Mouse (Mus musculus) kidney, postnatal 10 days (tissue): ENCODE data around the gene Idh2.

Experiments used
- DNase-seq: peaks from one replicate; pipeline ENCODE4 v3.0.0; 2021; ENCODE audit warnings: mixed read lengths

Gene Idh2

DNA sequence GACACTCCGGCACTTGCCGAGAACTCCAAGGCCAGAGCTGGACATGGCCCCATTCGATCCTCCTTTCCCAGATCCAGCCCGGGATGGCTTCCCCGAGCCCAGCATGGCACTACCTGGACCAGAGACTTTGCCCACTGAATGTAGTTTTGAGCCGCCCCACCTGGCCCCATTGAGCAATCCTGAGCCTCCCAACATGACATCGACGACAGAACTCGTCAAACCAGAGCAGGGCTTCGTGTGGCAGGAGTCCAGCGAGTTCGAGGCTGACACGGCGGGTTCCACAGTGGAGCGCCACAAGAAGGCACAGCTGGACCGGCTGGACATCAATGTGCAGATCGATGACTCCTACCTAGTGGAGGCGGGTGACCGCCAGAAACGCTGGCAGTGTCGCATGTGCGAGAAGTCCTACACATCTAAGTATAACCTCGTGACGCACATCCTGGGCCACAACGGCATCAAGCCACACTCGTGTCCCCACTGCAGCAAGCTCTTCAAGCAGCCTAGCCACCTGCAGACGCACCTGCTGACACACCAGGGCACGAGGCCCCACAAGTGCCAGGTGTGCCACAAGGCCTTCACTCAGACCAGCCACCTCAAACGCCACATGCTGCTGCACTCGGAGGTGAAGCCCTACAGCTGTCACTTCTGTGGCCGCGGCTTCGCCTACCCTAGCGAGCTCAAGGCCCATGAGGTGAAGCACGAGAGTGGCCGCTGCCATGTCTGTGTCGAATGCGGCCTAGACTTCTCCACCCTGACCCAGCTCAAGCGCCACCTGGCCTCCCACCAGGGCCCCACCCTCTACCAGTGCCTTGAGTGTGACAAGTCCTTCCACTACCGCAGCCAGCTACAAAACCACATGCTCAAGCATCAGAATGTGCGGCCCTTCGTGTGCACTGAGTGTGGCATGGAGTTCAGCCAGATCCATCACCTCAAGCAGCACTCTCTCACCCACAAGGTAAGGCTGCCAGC lies 33.3 kb downstream of the Idh2 start:
- no peak for DNase-seq

DNA sequence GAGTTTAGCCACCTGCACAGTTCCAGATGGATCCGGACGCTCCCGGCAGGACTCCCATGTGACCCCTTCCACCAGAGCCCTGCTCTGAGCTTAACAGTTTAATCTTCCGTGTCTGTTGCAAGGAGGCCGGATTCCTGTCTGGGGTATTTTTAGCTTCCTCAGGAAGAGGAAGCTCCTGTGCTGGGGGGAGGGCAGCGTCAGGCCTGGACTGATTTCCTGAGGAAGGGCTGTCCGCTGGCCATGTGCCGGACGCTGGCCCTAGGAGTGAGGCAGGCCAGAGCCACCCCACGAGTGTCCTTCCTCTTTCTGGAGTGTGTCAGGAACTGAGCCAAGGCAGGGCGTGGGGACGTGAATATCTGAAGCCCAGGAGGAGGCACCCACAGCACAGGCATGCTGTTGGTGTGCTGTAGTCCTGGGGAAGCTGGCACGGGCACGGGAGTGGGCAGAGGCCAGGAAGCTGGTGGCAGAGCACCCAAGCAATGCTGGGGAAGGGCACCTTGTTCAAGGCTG lies 36.3 kb downstream of the Idh2 start:
- DNase-seq: peak; percentile 93

DNA sequence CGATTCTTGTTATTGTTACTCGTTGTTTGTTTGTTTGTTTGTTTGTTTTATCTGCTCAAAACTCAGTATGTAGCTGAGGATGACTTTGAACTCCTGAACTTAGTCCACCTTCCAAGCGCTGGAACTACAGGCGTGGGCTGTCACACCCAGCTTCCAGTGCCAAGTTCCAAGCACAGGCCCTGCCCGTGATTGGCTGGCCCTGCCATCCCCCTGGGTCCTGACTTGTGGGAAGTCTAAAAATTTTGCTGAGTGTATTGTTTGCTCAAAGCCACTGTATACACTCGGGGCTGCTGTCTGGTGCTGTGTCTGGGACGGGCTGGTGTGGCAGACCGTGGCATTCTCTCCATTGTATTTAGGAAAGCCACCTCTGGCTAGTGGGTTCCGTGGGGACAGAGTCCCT lies 37.4 kb downstream of the Idh2 start:
- peak; percentile 62 for DNase-seq

DNA sequence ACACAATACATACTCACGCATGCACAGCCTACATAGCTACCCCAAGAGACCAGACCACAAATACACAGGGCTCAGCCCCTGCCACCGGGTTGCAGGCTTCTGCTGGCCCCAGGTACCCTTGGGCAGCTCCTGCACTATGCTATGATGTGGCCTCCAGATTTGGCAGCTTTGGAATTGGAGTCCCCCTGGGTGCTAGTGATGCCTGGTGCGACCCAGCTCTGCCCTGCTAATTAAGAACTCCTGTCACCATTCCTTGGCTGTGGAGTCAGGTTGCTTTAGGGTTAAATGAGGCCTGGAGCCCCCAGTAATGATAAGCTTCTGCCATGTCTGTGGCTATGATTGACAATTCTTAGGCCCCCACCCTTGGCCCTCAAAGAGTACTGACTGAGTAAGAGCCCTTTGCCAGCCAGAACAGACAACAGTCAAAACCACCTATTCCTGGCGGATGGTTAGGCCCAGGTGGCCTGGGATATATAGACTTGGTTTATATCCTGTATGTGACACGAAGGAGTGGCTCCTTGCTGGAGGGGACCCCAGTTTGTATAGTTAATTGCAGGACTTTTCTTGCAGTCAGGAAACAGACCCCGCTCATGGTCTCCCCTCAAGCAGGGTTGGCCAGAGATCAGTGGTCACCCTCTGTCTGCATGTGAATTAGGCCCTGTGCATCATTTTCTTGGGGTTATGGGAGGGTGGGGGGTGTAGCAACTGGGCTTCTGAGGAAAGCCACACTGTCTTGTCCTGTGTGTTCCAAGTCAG lies 38.1 kb downstream of the Idh2 start:
- DNase-seq: no peak

DNA sequence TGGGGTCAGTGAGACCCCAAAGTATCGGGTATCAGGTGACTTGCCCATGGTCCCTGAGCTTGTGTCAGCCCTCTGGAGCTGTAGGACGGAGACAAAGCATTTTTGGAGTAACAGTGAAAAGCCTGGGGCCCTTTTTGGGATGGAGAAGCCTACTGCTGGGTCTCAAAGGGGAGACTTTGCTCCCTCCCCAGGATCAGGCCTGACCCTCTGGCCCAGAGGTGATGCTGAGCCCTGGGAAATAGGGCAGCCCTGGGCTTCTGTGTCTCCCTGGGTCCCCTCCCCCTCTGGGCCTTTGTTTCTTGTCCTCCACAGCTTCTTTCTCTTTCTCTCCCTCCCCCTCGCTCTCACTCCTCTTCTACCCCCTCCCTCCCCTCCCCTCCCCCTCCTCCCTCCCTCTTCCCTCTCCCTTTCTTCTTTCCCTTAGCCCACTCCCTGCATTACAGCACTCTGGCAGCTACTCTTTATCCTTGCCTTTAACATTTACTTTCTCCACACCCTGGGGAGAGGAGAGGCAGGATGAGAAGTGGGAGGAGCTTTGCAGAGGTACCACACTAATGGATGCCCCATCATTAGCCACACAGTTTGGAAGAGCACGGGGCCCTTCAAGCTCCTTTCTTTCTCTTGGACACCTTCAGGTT lies 39.1 kb downstream of the Idh2 start:
- DNase-seq: no peak

DNA sequence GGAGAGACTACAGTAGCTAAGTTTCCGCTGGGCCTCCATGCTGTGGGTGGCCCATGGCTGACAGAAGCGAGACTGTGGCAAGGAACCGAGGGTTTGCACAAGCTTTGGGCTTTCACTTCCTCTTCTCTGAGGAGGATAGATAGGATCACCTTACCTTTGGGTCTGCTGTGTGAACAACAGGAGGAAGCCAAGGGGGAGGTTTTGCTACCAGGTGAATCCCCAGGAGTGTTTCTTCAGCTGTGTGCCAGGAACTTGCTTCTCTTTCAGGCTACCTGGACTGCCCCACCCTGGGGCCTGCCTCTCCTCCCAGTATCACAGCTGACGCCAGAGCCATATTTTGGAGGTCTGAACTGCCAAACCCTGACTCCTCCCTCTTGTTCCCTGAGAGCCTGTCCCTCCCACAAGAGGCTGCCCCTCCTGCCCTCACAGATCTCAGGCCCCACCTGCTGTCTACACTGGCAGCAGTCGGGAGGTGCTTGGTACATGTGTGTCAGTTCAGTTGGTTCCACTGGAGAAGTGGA lies 40.2 kb downstream of the Idh2 start:
- peak; percentile 56 for DNase-seq

DNA sequence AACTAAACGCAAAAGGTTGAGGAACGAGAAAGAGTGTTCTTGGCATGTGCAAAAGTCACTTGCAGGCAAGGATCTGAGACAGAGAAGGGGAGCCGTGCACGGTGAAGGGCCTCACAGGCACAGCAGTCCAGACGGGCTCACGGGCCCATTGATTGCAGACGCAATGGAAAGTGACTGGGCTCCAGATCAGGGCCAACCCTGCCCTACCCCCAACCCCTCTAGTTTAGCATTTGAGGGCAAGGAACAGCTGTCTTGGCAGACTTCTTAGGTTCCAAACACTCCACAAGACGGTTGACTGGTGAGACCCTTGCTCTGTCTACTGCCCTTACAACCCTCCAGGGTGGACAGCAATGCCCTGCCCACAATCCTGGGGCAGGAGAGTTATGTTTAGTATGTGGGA lies 41.7 kb downstream of the Idh2 start:
- peak; percentile 54 for DNase-seq

DNA sequence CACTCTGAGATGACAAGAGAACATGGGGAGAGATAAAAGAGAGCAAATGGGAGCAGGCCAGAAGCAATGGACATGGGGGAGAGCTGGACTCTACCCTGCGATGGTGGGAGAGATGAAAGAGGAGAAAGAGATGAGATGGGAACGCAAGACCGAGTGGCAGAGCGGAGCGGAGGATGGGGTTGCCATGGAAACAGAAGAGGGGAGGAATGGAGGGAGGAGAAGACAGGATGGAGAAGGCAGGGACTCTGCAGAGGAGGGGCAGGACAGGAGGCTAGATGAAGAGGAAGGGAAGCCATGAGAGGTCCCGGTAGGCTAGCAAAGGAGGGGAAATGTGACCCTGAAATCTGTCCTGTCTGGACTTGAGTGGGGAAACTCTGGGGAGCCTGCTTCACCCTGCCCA lies 42.9 kb downstream of the Idh2 start:
- no peak for DNase-seq

DNA sequence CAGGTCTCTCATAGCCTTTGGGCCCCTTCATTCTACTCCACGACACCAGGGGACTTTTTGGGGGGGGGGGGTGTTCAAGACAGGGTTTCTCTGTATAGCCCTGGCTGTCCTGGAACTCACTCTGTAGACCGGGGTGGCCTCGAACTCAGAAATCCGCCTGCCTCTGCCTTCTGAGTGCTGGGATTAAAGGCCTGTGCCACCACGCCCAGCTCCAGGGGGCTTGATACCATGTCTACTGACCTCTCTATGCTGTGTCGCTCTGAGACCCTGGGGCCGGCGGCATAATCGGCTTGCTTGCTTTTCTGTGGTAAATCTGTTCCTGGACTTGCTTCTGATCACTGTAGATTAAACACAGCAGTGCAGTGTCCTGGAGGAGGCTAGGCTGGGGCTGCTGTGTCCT lies 44.0 kb downstream of the Idh2 start:
- DNase-seq: no peak

DNA sequence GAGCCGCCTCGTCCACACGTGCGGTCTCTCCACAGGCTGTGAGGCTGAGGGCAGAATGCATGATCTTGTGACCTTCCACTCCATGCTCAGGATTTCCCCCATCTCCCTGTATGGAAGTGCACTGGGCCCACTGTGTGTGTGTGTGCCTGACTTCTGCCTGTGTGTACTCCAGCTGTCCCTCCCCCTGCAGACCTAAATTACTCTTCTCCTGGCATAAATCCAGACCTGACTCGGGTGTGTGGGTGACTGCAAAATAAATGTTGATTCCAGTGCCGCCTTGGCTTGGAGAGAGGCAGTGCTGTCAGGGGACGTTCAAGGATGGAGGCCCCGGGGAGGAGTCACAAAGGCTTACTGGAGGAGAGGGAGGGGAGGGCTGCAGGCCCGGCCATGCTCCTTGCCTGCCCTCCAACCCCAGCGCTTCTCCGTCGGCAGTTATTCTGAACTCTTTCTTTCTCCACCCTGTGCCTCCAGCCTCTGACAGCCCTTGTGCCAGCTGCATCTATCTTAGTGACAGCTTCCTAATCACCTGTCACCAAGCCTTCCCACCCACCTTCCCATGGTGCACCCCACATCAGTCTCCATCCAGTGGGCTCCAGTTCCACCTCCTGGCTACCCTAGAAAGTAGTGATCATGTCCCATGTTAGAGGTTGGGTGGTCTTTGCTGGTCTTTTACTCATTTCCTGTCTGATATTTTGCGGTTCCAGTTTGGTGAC lies 45.4 kb downstream of the Idh2 start:
- DNase-seq: peak; percentile 73

DNA sequence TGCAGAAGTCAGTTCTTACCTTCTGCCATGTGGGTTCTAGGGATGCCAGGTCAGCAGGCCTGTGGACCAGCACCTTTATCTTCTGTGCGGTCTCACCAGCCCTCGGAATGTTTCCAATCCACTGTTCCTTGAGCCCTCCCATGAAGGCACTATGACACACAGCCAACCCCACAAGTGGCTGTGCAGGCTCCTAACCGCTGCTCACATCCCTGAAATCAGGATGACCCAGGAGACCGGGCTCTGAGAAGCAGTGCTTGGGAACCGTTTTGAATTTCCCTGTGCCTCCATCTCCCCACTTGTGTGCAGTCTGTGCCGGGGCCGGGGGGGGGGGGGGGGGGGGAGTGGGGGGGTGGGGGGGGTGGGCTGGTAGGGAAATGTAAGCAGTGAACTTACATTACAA lies 46.9 kb downstream of the Idh2 start:
- no peak for DNase-seq

DNA sequence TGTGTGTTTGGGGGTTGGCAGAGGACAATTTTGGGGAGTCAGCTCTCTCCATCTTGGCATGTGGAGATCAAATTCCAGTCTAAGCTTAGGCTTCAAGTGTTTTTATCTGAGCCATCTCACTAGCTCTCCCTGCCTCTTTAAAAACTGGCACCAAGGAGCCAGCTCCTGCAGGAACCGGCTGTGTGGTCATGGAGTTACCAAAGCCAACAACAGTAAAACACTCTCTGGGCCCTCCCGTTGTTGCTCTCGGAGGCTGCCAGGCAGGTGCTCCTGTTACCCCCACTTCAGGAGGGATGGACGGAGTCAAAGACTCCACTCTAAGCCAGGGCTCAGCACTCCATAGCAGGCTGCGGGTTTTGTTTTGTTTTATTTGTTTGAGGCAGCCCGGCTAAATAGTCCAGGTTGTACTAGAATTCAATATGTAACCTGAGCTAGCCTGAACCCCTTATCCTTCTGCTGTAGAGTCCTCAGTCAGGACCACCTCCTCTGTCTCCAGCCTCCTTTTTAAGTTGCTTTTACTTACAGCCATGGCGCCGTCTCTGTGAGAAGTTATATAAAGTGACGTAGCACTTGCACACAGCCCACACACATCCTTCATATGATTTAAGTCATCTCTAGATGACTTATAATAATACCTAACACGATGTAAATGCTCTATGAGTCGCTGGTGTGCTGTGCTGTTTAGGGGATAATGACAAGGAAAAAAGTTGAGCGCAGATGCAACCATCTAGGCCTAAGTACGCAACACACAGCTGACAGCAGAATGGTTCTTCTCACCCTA lies 48.3 kb downstream of the Idh2 start:
- DNase-seq: no peak

DNA sequence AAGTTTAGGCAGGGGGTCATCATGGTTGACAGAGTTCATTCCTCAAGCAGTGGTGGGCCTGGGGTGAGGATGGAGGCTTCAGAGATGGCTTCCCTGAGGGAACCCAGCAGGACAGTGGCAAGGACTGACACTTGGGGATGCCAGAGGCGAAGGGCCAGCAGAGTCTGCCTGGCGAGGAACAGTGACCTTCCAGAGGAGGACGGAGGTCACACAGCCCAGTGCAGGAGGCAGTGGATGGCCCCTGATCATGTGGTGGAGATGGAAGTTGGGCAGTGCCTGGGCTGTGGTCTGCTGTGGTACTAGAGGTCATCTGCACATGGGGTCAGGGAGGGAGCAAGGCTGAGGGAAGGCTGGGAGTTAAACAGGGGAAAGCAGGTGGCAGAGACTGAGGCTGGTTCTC lies 49.9 kb downstream of the Idh2 start:
- DNase-seq: no peak

DNA sequence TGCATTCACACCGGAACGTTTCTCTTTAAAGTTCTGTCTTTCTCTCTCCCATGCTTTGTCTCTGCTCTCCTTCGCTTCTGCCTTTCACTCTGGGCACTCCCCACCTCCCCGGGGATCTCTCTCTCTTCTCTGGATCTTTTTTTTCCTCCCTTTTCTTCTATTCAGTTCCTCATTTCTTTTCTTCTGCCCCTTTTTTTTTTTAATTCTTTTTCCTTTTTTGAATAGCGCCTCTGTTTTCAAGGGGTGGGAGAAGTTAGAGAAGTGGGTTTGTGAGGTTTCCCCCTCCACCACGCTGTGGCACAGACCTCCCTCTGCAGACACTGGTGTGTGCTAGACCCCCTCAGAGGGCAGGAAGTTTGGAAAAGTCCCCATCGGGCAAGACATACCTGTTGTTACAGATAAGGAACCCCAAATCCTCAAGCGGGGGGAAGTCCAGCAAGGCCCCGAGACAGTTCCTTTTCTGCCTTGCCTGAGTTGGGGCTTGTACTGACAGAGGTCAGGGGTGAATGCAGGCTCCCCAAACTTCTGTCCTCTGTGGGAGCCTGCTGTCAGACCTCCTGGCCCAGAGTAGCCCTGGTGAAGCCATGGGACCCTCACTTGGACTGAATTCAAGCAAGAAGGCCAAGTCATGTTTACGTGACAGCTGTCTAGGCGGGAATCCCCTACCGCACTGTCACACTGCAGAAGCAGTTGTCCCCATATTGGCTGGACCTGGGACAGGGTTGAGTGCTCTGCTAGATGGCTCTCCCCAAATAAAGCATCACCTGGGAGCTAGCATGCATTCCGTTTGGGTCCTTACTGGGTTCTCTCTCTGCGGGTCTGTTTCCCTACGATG lies 51.1 kb downstream of the Idh2 start:
- no peak for DNase-seq

DNA sequence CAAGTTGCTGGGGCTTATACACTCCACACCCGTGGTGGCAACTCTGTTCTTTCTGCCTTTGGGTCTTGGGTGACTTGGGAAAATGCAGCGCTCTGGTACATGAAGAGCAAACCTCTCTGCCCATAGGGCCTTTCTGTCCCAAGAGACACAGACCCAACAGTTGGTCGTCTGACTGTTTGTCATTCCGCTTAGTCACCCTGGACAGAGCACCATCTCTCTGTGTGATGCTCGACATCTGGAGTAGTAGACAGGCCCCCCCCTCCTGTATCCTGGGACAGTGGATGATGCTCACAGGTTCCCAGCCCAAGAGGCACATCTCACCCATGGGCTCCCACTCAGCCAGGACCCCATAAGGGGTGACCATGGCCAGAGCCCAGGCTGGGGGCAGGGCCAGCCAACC lies 51.9 kb downstream of the Idh2 start:
- no peak for DNase-seq

DNA sequence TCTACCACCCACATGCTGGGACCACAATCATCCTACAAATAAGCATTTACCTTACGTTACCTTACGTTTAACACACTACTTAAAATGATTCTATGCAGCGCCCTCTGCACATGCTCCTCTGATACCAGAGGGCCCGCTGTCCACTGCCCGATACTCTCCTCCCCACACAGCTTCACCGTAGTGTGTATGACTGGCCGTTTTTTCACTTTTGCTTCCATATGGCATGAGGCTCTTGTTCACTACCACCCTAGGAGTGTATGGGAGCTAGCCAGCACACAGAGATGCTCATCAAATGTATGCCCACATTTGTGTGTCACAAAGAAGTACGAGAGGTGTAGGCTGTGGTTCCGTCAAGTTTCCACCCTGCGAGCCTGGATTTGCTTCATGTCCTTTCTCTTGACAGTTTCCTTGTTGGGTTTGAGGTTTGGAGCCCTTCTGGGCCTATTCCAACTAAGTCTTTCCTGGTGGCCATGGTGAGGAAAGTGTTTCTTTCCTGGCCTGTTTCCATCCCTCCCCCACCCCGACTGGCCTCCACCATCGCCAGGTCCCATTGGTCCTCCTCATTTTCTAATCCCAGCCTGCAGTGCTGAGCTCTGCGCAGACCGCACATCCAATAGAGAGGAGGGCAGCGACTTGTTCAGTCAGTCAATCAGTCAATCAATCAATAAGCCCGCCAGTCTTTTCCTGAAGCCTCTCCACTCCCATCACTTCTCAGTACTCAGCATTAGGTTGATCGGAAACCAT lies 52.9 kb downstream of the Idh2 start:
- no peak for DNase-seq

DNA sequence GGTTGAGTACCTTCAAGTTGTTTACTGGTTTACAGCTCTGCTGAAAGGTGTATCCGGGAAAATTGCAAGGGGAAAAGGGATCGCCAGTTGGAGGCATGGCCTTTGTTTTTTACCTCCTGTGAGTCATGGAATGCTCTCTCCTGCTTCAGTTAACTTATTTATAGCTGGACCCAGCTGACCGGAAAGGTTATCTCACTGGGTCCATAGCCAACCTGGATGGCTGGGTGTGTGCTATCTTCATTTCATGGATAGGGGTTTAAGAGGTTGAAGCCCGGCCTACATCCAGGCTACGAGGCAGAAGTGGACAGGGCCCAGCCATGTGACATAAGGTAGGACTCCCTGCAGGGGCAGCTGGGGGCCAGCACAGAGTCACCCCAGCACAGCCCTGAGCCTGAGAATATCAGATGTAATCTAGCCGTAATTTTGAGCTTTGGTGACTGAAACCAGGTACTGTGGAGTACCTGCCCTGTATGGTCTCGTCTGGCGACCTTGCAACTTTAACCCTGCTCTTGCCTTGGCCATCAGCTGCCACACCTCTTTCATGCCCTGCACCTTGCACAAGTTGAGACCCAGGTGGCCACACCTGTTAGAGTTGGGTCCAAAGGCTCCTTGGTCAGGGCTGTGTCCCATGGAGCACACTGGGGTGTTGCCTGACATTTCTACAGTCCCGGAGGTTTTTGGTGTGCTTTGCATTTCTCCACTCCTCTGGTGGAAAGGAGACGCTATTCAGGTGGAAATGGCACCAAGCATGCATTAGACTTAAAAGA lies 55.0 kb downstream of the Idh2 start:
- DNase-seq: peak; percentile 53

DNA sequence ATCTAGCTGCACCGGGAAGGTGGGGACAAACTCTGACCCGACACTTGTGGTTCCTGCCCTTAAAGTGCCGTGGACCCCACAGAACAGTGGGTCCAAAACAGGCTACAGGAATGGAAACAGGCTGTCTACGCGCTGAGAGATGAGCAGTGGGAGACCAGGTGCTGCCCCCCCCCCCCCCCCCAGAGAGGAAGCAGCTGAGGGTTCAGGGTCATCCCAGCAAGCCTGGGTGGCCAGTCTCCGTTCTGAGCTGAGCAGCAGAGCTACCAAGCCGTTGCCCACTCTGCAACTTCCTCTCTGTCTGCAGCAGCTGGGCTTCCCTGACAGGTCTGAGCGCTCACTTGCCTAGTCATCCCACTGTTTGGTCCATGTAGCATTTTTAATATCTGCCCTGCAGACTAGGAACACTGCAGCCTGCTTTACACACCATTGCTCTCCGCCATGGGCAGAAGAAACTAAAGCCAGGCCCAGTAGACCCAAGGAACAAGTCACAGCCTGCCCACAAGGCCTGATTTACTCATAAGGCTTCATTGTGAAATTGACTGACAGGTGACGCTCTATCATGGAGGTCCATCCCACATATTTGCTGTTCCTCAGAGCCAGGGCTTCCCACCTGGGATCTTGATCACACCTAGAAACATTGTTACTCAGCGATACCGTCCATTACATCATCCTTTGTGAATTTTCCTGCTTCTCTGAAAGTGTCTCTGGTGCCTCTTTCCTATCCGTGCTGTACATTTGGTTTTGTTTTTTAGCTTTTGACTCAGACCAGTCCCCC lies 55.9 kb downstream of the Idh2 start:
- peak; percentile 47 for DNase-seq
